Mouse (Mus musculus): ENCODE measurements at regions not wholly inside any gene's neighbourhood (a gene's known extent, or its start where the extent isn't known, plus 50 kb on each side); places are given as distances from the start of the nearest gene placed in this dataset.

DNA sequence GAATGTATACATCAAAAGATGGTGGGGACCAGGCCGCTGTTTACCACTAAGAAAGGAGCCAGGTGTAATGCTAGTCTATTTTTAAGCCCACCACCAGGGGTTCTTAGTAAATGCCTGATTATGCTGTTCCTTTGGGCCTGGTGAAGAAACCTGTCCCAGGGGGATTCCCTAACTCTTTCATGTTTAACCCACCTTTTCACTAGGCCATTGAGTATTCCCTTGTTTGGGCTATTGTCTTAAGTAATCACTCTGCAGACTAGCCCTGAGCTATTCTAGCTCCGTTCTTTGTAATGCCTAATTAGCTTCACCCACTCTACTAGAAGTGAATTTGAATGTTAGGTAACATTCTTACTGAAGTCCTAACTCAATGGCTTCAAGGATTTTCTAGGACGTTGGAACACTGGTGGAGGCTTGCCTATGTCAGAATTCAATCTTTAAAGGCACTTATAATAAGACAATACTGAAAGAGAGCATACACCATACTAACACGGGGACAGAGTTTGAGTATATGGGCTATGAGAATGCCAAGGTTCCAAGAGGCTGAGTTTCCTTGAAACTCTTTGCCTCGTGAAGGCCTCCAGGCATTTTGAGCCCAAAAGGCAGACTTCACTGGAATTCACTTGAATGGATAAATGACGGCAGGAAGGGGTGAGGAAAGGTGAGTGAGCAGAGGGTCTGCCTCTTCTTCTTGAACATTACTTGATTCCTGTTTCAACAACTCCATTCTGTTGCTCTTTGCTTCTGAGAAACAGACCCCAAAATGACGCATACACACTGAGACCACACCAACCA, 312.7 kb upstream of the Irx4 start:
- DNase-seq, result no peak

DNA sequence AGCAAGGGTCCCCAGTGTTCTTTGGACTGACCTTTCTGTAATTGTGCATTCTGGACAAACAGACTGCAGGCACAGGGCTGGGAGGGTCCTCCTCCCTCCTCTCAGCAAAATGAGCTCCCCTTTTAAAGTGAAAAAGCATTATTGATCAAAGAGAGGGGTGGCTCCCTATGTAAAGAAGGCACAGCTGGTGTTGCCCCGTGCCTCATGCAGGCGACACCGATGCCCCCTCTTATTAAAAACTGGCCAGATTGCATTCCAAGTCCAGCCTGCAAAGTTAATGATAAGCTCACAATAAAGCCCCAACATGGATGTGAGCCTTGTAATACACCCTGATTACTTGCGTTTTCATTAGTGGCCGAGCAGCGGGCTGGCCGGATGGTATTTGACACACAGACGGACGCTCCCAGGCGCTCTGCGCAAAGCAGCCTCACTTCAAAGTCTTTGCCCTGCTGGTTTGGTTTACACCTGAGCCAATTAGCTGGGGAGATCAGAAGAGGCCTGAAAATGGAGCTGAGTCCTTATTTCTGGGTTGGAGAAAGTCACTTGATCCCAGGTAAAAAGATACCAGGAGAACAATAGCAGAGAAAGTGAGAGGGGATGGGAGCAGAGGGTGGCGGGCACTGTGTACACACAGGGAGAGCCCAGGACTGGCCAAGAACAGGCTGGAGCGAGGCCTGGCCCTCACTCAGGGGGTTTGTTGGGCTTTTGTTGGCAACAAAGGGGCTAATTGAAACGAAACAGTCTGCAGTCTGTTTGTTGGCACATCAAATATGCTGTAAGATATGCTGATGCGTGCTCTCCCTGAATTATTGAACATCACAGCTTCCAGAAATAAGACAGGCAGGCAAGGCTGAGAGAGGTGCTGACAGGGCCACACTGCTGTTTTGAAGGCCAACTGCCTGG, 301.4 kb upstream of the Irx4 start:
- DNase-seq, result peak; percentile 16

DNA sequence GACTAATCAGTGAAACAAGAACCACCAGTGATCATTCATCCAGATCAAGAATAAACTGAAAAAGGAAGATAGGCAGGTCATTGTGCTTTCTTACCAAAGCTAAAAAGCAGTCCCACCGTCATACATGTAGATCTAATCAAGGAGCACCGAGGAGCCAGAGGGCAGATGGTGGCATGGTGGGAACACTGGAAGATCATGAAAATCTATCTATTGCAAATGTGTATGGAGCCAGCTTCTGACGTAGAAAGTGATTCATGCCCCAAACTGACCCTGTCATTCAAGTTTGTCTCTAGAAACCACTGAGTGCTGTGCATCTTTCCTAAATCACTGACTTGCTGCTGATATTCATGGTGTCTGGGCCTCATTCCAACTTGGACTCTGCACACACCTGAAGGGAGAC, 299.0 kb upstream of the Irx4 start:
- no peak for DNase-seq

DNA sequence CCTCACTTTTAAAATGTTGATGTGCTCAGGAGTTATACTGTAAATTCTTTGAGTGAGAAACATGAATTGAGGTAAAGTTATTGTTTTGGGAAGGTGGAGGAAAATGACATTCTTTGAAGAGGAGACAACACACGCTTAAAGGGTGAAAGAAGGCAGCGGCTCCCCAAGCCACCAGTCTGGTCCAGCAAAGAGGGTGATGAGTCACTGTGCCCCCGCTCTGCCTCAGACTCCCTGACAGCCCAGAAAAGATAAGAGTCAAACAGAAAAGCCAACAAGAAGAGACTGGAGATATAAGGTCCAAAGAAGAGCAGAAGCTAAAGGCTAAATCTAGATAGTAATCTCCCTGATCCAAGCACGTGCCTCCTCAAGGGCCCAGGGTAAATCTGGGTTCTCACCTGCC, 288.1 kb upstream of the Irx4 start:
- no peak for DNase-seq

DNA sequence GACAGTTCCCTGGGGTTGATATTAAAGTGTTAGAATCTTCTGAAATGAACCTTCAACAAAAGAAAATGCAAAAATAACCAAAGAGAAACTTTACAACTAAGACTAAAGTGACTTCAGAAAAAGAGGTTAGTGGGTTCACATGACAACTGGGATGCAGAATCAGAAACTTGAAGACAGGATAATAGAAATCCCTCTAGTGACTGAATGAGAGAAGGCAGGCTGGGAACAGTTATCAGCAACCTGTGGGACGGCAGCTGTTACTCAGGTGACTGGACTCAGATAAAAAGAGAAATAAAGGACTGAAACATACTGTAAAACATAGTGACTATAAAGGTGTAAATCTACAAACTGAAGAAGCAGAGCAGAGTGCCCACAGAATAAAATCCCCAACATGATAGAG, 287.4 kb upstream of the Irx4 start:
- no peak for DNase-seq

DNA sequence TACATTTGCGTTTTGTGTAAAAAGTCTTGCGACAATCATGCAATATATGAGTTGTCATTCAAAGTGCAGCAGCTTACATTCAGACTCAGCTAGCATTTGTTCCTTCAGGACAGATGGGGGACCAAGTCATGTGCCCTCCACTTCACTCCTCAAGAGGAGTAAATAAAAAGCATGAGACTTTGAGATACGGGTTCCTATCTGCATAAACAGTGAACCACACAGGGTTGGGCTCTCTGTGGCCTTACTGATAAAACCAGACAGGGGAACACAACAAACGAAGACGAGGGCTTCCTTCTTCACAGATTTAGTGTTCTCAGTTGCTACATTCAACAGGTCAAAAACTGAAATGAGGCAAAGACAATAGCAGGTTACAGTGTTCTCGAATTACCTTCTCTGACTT, 283.1 kb upstream of the Irx4 start:
- DNase-seq, result no peak

DNA sequence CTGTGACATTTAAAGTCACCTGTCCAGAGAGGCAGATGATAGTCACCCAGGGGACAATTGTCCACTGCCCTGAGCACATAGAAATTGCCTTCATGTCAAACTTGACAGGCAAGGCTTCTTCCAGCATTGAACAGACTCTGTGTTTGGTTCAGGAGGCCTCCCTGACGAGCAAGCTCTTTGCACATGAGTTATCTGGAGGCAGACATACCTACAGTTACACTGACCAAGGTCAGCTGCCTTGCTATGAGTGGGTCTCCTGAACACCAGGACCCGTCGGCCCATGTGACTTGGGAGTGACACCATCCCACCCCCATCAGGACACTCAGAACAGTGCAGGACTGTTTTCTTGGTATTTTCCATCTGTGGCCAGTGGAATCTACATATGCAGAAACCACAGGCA, 282.3 kb upstream of the Irx4 start:
- no peak for DNase-seq

DNA sequence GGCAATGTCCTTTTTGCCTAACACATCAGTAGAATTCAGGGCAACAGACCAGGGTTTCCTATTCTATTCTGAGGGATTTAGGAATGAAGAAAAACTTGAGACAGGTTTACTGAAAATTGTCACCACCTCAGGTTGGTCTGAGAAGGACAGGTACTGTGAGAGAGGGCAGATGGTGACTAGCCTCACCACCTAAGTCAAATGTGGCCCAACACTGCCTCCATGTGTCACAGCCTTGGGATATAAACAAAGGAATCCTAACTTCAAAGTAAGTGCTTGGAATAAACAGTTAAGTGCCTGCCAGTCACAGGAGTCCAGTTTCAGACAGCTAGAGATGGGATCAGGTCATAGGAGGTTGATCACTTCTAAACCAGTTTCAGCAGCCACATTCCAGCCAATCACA, 281.3 kb upstream of the Irx4 start:
- DNase-seq, result no peak

DNA sequence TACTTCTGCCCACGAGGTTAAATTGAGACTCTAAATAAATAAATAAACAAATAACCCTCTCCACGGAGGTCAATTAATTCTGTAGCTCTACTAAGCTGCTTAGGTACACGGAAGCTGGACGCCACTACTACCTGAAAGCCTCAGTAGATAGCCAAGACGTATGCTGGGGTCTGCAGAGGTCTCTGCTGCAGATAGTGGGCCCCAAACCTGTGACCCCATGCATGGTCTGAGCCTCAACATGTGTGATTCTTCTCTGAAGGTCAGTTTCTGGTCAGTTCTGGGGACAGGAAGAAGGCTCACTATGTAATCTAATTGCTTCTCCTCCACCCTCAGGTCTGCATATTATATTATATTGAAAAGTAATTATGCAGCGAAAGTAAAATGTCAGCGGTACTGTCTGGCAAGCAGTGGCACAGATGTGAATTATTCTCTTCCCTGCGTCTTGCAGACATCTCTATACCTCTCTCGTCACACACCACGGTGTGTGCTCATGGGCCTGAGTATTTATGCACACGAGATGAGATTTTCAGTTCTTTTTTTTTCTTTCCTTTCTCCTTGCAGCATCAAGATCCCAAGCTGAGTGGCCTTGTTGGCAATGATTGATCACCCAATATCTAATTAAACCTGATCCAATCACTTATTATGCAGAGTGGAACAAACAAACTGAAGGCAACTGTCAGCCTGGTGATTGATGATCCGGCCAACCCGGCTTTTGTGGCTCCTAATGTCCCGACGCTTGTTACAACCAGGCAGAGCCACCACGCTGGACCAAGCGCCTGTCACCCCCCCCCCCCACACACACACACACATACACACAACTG, 267.5 kb upstream of the Irx4 start:
- DNase-seq, result no peak

DNA sequence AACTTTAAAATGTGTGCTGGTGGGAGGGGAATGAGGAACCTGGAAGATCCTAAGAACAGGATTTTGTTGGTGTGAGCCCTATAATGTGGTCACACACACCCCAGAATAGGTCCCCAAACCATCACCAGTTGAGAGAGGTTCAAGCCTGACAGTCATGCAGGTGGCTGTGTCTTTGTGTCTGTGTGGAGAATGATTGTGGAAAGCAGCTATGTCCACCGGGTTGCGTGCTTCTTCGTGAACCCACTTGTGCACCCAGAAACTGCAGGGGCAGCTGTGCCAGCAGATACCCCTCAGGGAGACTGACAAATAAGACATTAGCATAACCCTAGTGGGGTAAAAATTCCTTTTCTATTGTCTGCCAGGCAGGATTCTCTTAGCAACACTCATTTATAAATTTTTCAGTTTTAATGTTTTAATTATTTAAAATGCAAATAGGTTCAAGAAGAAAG, 266.8 kb upstream of the Irx4 start:
- DNase-seq, result no peak

DNA sequence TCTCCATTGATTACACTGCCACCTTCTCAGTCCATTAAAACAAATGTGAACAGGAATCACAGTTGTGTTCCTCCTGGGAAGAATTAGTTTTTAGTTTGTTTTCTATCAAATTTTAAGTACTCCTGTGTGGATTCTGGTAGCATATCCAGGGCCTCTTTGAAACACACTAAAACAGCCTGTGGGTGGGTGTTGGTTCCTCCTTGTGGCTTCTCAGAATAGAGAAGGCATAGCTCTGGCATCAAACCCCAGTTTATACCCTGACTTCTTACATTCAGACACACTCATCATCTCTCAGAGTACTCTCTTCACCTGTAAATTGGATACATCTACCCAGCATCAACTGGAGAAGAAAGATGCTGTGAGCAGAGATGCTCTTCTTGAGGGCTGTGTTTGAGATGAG, 265.7 kb upstream of the Irx4 start:
- DNase-seq, result no peak

DNA sequence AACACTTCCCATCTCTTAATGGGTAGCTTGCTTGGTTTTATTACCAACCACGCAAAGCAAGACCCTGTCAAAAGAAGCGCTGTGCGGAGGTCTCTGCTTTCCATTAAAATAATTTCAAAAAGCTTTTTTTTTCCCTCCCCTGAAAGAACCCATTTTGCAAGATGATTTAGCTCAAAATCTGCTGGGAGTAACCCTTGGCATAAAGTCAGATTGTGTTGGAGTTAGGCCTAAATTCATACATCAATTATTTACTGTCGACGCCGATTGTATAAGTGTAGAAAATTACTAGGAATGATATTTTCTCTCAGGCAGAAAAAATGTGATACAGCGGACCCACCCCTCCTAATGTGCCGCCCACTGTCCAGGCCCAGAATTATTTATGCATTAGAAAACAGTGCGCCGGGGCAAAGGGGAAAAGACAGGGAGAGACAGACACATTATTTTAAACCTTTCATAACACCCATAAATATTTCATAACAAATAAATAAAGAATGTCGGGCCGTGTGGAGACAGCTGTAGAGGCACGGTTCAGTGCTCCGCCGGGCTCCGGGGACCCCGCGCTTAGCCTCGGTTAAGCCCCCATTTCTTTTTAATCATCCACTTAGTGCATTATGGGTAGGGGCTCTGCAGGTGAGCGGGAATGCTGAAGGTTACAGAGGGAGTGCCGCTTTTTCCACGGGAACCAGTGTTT, 251.3 kb upstream of the Irx4 start:
- peak; percentile 2 for DNase-seq

DNA sequence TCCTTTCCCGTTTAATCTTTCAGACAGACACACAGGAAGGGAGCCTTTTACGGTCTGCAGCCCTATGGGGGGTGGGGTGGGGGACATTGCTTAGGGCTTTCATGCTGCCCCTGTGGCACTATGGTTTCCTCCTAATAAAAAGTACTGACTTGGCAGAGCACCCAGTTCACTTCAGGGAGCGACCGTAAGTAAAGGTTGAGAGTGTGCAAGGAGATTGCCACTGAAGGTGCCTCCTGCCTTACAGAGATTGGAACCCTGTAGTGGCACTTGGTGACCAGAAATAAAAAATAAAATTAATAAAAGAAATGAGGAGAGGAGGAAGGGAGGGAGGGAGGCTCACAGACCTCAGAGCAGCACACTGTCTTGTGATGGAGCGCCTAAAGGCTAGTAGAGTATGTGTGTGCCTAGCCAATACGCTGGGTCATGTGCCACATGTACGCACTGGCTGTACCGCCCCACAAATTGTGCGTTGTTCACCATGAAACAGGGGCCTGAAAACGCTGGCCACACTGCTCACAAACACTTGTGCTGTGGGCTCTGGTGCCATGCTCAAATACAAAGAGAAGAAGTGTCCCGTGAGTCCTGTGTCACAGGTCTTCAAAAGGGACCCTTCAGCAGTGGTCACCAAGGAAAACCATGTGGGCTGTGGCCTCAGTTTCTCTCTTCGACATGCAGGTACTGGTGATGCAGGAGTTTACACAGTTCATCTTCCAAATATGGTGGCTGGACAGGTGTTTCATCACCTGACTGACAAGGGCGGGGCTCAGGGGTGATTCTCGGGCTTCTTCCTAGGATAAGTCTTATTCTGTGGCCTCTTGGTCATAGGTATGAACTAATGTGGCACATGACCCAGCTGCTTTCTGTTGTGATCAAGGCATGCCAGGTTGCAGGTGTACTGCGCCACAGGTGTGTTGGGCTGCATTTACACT, 250.5 kb upstream of the Irx4 start:
- no peak for DNase-seq

DNA sequence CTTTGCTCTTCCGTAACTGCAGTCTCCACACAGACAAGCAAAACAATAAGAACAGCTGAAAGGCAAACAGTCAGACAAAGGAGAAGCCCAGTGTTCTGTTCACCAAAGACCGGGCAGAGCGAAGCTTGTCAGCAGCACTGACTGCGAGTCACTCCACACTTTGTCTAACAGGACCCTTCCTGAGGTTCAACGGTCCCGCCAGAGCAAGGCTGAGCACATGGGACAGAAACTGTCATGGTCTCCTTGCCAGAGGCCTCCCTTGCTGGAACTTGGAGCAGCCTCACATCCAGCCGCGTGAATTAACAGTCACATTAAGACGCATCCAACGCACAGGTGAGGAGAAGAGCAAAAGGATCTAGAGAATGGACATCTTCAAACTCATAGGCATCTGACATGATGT, 241.1 kb upstream of the Irx4 start:
- no peak for DNase-seq

DNA sequence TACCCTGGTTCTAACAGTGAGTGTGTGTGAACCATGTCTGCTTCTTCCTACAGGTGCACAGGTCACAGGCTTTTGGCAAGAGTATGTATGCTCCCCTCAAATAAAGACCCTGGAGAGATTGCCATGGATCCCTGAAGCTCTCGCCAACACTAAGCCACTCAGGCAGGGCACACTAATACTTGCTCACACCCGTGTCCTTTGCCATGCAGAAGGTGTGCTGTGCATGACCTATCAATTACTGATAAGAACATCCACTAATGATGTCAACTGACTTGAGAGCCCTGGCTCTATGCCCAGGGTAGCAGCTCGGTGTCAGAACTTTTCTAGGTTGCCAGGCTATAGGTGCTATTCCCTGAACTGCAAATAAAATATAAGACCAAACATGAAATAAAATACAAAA, 229.1 kb upstream of the Irx4 start:
- DNase-seq, result no peak

DNA sequence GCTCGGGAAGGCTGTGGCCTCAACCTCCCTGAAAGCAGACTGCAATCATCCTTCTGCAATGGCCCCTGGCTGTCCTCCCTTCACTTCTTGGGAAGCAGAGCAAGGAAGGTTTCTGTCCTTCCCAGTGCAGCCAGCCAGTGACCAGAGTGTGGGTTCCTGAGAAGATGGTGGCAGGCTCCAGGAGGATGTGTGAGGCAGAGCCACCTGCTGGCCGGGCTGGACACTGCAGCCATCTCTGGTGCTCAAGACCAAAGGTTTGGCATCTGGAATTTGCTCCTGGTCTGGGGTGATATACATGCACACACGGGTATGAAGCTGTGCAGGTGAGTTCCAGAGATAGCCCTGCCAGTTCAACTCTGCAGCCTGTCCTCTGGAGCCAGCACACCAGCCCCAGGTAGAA, 227.2 kb upstream of the Irx4 start:
- peak; percentile 46 for DNase-seq

DNA sequence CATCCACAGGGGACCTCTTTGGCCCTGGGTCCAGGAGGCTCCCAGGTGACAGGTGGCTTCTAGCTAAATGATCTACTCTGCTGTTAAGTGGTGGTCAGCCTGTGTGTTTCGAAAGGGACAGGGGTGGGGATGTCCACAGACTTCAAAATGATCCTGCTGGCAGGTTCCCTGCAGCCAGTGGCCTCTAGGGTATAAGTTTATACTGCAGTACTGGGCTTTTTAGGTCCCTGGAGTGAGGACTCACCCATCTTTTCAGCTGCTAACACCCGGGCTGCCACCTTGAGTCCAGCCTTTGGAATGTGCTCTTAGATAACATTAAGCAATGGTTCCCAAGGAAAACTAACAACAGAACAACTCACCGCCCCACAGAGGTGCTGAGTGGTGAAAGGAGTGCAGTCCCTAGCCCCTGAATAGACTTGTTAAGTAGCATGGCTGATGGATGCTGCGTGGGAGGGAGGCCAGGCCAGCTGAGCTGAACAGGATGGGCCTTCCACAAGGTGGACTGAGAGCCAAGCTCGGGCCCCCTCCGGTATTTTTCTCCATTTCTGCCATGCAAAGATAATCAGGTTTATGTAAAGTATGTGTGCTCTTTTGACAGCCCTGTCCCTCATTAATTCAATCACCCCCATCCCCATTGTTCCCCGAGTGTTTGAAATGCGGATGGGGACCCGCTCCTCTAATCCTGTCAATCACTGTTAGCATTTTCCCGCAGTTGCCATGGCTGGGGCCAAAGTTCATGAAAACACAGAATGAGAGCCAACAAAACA, 226.0 kb upstream of the Irx4 start:
- DNase-seq, result no peak

DNA sequence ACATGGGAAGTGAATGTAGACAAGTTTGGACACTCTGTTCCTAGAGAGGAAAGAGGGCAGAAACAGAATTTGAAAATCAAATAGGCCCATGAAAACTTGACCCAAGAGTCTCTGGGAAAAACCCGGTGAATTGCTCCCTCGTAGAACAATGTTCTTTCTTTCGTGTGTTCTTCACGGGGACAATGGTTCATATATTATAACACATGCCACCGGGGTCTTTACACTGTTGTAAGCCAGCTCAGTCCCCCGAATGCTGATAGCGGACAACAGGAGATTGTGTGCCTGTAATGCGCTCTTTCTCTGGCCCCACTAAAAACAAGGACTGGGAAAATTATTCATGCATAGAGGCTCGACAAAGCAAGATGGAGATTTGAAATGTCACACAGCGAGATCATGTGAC, 225.4 kb upstream of the Irx4 start:
- no peak for DNase-seq

DNA sequence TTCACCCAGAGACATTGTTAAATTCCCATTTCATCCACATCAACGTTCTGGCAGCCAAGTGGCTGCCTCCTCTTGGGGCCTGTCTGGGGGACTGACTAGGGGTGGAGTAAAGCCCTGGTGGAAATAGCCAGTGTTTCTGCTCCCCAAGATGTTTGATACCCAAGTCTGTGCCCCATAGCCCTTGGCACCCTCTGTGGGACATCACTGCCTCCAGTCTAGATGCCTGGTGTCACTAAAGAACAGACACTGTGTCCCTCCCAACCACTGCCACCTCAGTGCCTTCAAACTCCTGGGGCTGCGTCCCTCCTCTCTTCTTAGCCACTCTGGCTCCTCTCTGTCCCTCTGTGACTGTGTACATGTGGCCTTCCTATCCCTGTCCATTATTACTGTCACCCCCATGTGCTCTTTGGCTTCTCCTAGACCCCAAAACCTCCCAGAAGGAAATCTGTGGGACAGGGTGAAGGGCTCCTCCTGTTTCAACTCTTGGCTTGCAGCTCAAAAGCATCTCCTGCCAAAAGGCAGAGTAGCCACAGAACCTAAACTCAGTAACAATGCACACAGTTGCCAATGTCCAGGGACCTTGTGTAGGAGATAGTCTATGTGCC, 224.8 kb upstream of the Irx4 start:
- no peak for DNase-seq

DNA sequence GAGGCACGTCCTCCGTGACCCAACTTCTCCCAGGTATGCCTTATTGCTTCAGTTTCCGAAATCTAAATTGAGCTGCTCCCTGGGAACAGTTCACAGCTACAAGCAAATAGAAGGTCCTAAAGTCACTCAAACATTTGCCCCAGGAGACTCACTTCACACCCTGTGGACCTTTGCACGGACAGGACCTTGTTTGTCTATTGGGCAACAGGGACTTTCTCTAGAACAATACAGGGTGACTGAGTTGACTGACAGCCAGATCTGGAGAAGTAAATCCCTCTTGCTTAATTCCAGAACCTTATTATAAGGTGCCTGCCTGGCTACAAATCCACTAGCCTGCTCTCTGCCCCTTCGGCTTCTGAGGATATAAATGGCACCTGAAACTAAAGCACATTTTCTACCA, 220.5 kb upstream of the Irx4 start:
- DNase-seq, result no peak

All from kidney, postnatal 14 days (tissue).